Mouse (Mus musculus) small intestine, adult 2 months (tissue): ENCODE measurements around the gene Ttc7. TPM values are rescaled to one million over a fixed set of nuclear protein-coding genes. Genes with fewer than 3 reads are reported as not detected.
A peak's percentile ranks its signal among the peaks of the same experiment; 100 is the strongest.

Source experiments
- H3K27ac ChIP-seq: fragments of 200-500 bp; 2 replicates; pipeline ENCODE4 v1.5.1; 2012; ENCODE audit warnings: low read depth, low read length, control low read depth, inconsistent platforms; ENCODE audit not compliant: insufficient read depth
- H3K27me3 ChIP-seq: fragments of 200-500 bp; 2 replicates; pipeline ENCODE4 v1.6.1; 2012; ENCODE audit warnings: mild to moderate bottlenecking, moderate library complexity, low read length, inconsistent platforms; ENCODE audit not compliant: control insufficient read depth, insufficient read depth
- H3K36me3 ChIP-seq: fragments of 200-500 bp; 2 replicates; pipeline ENCODE4 v1.6.1; 2012; ENCODE audit warnings: mild to moderate bottlenecking, low read length, control low read depth, inconsistent platforms; ENCODE audit not compliant: control insufficient read depth, insufficient read depth
- H3K4me1 ChIP-seq: fragments of 200-500 bp; 2 replicates; pipeline ENCODE4 v1.6.1; 2012; ENCODE audit warnings: low read length, inconsistent platforms, mixed read lengths; ENCODE audit not compliant: control insufficient read depth, insufficient read depth, insufficient read length
- H3K4me3 ChIP-seq: fragments of 200-500 bp; 2 replicates; pipeline ENCODE4 v1.5.1; 2012; ENCODE audit warnings: low read depth, mild to moderate bottlenecking, control low read depth, inconsistent platforms, low read length, moderate library complexity
- CTCF ChIP-seq: fragments of 200-500 bp; IDR thresholded peaks from 2 replicates; pipeline ENCODE4 v1.5.1; 2012; ENCODE audit warnings: low read depth, mild to moderate bottlenecking, control low read depth, inconsistent platforms, low read length, moderate library complexity, mixed read lengths; ENCODE audit not compliant: insufficient replicate concordance, insufficient read length; ENCODE audit errors: extremely low read depth
- POLR2A ChIP-seq: fragments of 200-500 bp; IDR thresholded peaks from 2 replicates; pipeline ENCODE4 v1.6.1; 2012; ENCODE audit warnings: low read depth, mild to moderate bottlenecking, control low read depth, inconsistent platforms, low read length, moderate library complexity
- WGBS: fragments of 180-500 bp; shearing (Covaris S2); methylation state at CpG from one replicate; pipeline ENCODE4 v1.1.7; 2018; 5-methylcytosine and 5-hydroxymethylcytosine counted together
- polyA plus RNA-seq: library from polyadenylated mRNA; depleted of rRNA; stranded (reverse); fragments of >200 nt; gene quantifications from 2 replicates; pipeline ENCODE4 v1.2.3, GENCODE M21; 2012

Ttc7 gene
- polyA plus RNA-seq, 1 experiment = 289 TPM

- no peak overlapping the region for H3K27ac ChIP-seq
- H3K36me3 ChIP-seq = peaks cover 23% of the 10 kb centered on the region
- 96% methylated on average over 9 of the region's 9 CpGs for WGBS
- no peak overlapping the region for H3K4me3 ChIP-seq
- H3K27me3 ChIP-seq = no peaks in the 10 kb centered on the region
- H3K4me1 ChIP-seq = peaks cover 15% of the 10 kb centered on the region
- TF ChIP-seq POLR2A = no peak
- no peak for TF ChIP-seq CTCF
Observed at GRCm38 (mm10) chr17:87373327-87373726, 90.6 kb downstream of the Ttc7 start.

- WGBS = 59% methylated on average over 10 of the region's 10 CpGs
Observed at GRCm38 (mm10) chr17:87375941-87376511, 93.3 kb downstream of the Ttc7 start.

GRCm38 (mm10) chr17:87376831-87377471, 94.3 kb downstream of the Ttc7 start:
- 78% methylated on average over 6 of the region's 6 CpGs for WGBS
- 0 out of 2 replicates have a peak overlapping the region, but pooled peaks have one; percentile 58 for H3K27ac ChIP-seq
- TF ChIP-seq POLR2A = no peak
- no peak for TF ChIP-seq CTCF

More at GRCm38 (mm10) chr17:87375941-87376511, 93.3 kb downstream of the Ttc7 start:
- no peak for TF ChIP-seq CTCF
- TF ChIP-seq POLR2A = no peak
- peaks cover 19% of the 10 kb centered on the region for H3K4me1 ChIP-seq
- no peak overlapping the region for H3K4me3 ChIP-seq
- no peaks in the 10 kb centered on the region for H3K27me3 ChIP-seq
- peaks cover 24% of the 10 kb centered on the region for H3K36me3 ChIP-seq
- 0 out of 2 replicates have a peak overlapping the region, but pooled peaks have one; percentile 58 for H3K27ac ChIP-seq

GRCm38 (mm10) chr17:87377536-87377935, 94.8 kb downstream of the Ttc7 start:
- peaks cover 19% of the 10 kb centered on the region for H3K4me1 ChIP-seq
- peaks cover 19% of the 10 kb centered on the region for H3K36me3 ChIP-seq
- no peak overlapping the region for H3K27ac ChIP-seq
- 22% methylated on average over 6 of the region's 6 CpGs for WGBS
- H3K27me3 ChIP-seq = no peaks in the 10 kb centered on the region
- H3K4me3 ChIP-seq = no peak overlapping the region
- TF ChIP-seq CTCF = no peak
- TF ChIP-seq POLR2A = no peak

More at GRCm38 (mm10) chr17:87376831-87377471, 94.3 kb downstream of the Ttc7 start:
- Histone ChIP-seq H3K4me3 (no peak overlapping the region), H3K36me3 (peaks cover 21% of the 10 kb centered on the region), H3K27me3 (no peaks in the 10 kb centered on the region), H3K4me1 (peaks cover 19% of the 10 kb centered on the region)

GRCm38 (mm10) chr17:87378354-87379159, 95.9 kb downstream of the Ttc7 start:
- H3K27me3 ChIP-seq = no peaks in the 10 kb centered on the region
- H3K4me1 ChIP-seq = peaks cover 19% of the 10 kb centered on the region
- TF ChIP-seq POLR2A = no peak
- TF ChIP-seq CTCF = no peak
- H3K4me3 ChIP-seq = no peak overlapping the region
- WGBS = 81% methylated on average over 16 of the region's 16 CpGs
- H3K27ac ChIP-seq = no peak overlapping the region
- H3K36me3 ChIP-seq = peaks cover 15% of the 10 kb centered on the region

- H3K36me3 ChIP-seq = peaks cover 15% of the 10 kb centered on the region
- WGBS = 89% methylated on average over 11 of the region's 11 CpGs
- TF ChIP-seq CTCF = no peak
- TF ChIP-seq POLR2A = no peak
Observed at GRCm38 (mm10) chr17:87379160-87379624, 96.5 kb downstream of the Ttc7 start.

More at GRCm38 (mm10) chr17:87379160-87379624, 96.5 kb downstream of the Ttc7 start:
- Histone ChIP-seq H3K4me3 (no peak overlapping the region), H3K27me3 (no peaks in the 10 kb centered on the region), H3K27ac (no peak overlapping the region), H3K4me1 (peaks cover 19% of the 10 kb centered on the region)
